Mouse (Mus musculus) embryonic fibroblast, embryonic 13.5 days (primary cell): ENCODE results near the gene Srgap2. TPM values are rescaled to one million over a fixed set of nuclear protein-coding genes. Genes with fewer than 3 reads are reported as not detected.
A peak's percentile ranks its signal among the peaks of the same experiment; 100 is the strongest.

Experiments
- H3K27ac ChIP-seq: 2 replicates; pipeline ENCODE4 v1.5.1; 2012; ENCODE audit warnings: low read length, control low read depth, inconsistent platforms; ENCODE audit not compliant: insufficient read depth
- H3K4me1 ChIP-seq: 2 replicates; pipeline ENCODE4 v1.6.1; 2011; ENCODE audit warnings: low read length; ENCODE audit not compliant: control insufficient read depth, insufficient read depth
- H3K4me3 ChIP-seq: 2 replicates; pipeline ENCODE4 v1.5.1; 2011; ENCODE audit warnings: mild to moderate bottlenecking, control low read depth, low read length; ENCODE audit not compliant: insufficient read depth
- CTCF ChIP-seq: IDR thresholded peaks from 2 replicates; pipeline ENCODE4 v1.5.1; 2011; ENCODE audit warnings: mild to moderate bottlenecking, control low read depth, low read length, moderate library complexity, borderline replicate concordance; ENCODE audit not compliant: insufficient read depth
- POLR2A ChIP-seq: IDR thresholded peaks from 2 replicates; pipeline ENCODE4 v1.6.1; 2011; ENCODE audit warnings: low read depth, mild to moderate bottlenecking, control low read depth, low read length, moderate library complexity
- polyA plus RNA-seq: library from polyadenylated mRNA; stranded (reverse); fragments of >200 nt; gene quantifications from 2 replicates; pipeline ENCODE4 v1.2.4, GENCODE M21; 2011; ENCODE audit warnings: low read depth; ENCODE audit not compliant: missing spikeins, insufficient read length

Gene Srgap2
- polyA plus RNA-seq, 1 experiment: 66.6 TPM

- Histone ChIP-seq H3K27ac (no peak overlapping the region), H3K4me1 (no peaks in the 10 kb centered on the region), H3K4me3 (no peak overlapping the region)
- TF ChIP-seq POLR2A (no peak), CTCF (no peak)
Observed at GRCm38 (mm10) chr1:131357213-131357612, 169.9 kb downstream of the Srgap2 start.

DNA sequence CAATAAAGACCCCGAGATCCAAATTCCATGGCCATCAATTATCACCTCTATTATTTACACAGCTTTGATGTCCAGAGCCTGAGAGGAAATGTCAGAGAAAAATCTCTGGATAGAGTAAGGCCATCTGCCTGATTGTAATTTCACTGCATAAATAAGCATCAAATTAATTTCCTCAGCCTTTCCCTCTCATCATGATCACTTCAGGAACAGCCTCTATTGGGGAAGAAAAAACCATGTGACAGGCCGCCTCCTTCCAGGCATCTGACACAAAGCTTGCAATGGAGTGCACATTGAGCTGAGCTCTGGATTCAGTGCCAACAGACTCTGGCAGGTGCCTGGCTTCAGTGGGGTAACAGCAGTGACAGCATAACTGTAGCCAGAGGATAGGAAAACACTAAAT is 175.7 kb downstream of the Srgap2 start:
- Histone ChIP-seq H3K4me3 (no peak overlapping the region), H3K4me1 (peaks cover 7% of the 10 kb centered on the region), H3K27ac (no peak overlapping the region)
- TF ChIP-seq POLR2A (no peak), CTCF (no peak)

DNA sequence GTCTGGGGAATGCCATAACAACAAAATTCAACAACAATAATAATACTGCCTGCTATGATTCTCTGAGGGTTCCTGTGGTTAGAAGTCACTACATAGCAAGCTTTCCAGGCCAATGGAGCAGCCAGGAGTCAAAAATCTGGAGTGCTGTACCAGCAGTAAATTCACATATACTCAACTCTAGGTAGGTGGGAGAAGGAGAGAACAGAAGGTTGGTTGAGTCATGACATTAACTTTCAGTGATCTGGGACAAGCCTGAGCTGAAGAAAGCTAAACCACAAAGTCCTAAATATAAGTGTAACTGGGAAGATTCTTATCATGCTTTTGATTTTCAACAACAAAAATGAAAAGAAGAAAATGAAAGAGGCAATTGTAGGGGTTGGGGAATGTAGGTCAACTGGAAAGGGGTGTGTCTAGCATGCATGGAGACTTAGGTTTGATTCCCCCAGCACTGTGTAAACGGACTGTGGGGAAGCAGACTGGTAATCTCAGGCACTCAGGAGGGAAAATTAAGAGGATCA is 177.1 kb downstream of the Srgap2 start:
- TF ChIP-seq POLR2A (no peak), CTCF (no peak)
- Histone ChIP-seq H3K27ac (peak overlapping the region; percentile 61; the same call in 1 of the 2 replicates), H3K4me1 (peaks cover 9% of the 10 kb centered on the region), H3K4me3 (no peak overlapping the region)

- H3K4me3 ChIP-seq: no peak overlapping the region
- peak overlapping the region; percentile 93 for H3K27ac ChIP-seq
- no peak for TF ChIP-seq POLR2A
- TF ChIP-seq CTCF: no peak
Observed at GRCm38 (mm10) chr1:131347708-131348107, 179.4 kb downstream of the Srgap2 start.

DNA sequence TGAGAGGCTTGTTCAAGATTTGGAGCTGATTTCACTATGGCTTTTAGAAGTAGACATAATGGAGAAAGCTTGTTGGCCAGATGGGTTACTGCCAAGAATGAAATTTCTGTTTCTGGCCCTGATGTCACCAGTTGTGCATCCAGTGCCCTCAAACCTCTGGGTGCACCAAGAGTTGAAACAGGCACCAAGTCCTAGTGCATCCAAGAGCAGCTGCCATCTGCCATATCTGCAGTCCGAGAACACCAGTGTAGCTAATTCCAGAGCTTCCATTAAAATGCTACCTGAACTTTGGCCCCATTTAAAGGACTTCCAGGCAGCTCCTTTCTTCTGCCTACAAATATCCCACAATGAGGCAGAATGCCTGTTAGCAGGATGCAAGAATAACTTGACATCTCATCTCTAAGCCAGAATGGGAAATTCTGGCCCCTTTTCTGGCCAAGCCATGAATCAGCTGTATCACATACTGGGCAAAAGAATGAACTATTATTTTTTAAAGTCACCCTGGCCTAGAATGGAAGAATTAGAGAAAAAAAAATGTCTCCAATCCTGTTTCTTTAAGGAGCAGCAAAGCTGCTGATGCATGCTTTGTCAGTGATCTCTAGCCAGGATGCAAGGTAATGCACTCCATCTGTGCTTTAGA is 180.1 kb downstream of the Srgap2 start:
- Histone ChIP-seq H3K27ac (peak overlapping the region; percentile 93), H3K4me1 (peaks cover 9% of the 10 kb centered on the region), H3K4me3 (no peak overlapping the region)
- TF ChIP-seq CTCF (no peak), POLR2A (no peak)

More at GRCm38 (mm10) chr1:131347708-131348107, 179.4 kb downstream of the Srgap2 start:
- H3K4me1 ChIP-seq: peaks cover 9% of the 10 kb centered on the region

DNA sequence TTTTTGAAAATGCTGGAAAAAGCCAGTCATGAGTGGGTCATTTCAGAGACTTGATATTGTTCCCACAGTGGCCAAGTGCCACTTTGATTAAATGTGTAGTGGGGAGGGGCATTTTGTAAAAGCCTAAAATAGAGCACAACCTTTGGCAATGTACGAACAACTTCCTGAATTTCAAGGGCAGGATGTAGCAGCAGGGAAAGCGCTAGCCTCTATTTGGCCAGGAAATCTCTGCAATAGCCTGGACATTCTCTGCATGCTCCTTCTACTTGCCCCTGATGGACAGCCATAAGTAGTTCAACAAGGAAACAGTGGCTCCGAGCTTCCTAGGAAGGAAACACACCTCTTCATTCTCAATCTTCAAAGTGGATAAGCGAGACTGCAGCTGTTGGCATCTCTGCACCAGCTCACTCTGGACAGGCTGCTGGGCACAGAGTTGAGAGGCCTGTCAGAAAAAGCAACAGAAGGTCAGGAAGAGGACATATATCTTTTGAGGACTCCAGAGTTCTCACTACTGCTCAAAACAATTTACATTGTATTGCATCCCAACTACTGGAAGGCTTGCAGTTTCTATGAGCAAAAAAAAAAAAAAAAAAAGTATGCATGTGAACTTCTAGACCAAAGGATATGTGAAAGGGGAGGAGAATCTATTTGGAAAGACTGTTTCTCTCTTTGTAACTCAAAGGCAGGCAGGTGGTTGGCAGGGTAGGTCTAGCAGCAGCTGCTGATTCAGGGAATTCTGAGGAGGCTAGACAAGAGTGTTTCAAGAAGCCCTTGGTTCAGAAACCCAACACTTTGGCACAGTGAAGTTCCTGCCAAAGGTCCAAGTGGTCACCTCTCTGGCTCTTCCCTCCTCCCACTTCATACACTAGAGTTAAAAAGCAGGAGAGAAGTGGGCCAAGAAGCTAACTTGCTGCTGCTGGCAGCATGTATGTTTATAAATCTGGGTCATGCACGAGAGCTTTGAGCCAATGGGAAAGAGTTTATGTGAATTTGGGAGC is 181.4 kb downstream of the Srgap2 start:
- Histone ChIP-seq H3K4me1 (peaks cover 7% of the 10 kb centered on the region), H3K27ac (peak overlapping the region; percentile 27; the same call in 1 of the 2 replicates), H3K4me3 (no peak overlapping the region)
- TF ChIP-seq POLR2A: no peak
- no peak for TF ChIP-seq CTCF

- H3K4me3 ChIP-seq: no peak overlapping the region
- H3K4me1 ChIP-seq: peaks cover 5% of the 10 kb centered on the region; the same call in 1 of the 2 replicates
- TF ChIP-seq POLR2A (no peak), CTCF (no peak)
- no peak overlapping the region for H3K27ac ChIP-seq
Observed at GRCm38 (mm10) chr1:131344691-131345090, 182.5 kb downstream of the Srgap2 start.

DNA sequence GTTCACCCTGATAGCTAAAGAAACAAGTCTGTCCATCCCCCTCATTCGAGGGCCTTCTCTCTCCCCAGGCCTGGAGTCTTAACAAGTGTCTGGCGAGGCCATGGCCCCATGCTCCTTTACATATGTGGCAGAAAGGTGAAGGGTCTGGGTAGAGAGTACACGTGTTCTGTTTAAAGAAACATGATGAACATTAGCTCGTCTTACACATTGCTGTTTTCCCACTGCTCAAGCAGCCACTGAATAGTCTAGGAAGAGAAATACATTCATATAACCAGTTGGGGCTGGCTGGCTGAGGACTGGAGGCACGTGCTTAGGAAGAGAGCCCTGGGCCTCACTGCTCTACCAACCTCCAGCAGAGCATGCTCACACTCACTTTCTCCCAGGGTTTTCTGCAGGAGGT is 191.1 kb downstream of the Srgap2 start:
- Histone ChIP-seq H3K27ac (no peak overlapping the region), H3K4me1 (no peaks in the 10 kb centered on the region; the same call in 1 of the 2 replicates), H3K4me3 (no peak overlapping the region)
- TF ChIP-seq POLR2A: no peak
- TF ChIP-seq CTCF: no peak

GRCm38 (mm10) chr1:131335604-131336003 is 191.5 kb downstream of the Srgap2 start:
- TF ChIP-seq POLR2A (no peak), CTCF (no peak)
- H3K4me1 ChIP-seq: no peaks in the 10 kb centered on the region; the same call in 1 of the 2 replicates
- H3K27ac ChIP-seq: no peak overlapping the region
- no peak overlapping the region for H3K4me3 ChIP-seq
